Mouse (Mus musculus) liver, embryonic 15.5 days (tissue): ENCODE data around the gene Gm960. TPM values are rescaled to one million over a fixed set of nuclear protein-coding genes. Genes with fewer than 3 reads are reported as not detected.

Experiments
- ATAC-seq: fragments of 200-750 bp; cut with Nextera tagmentation; 2 replicates; pipeline ENCODE4 v1.8.0; 2017; ENCODE audit warnings: moderate number of reproducible peaks, mild to moderate bottlenecking, moderate library complexity; ENCODE audit not compliant: insufficient read depth
- H3K27ac ChIP-seq: fragments of 300-500 bp; sonication (generic); replicated peaks from 2 replicates; pipeline ENCODE4 v1.5.1; 2015; ENCODE audit warnings: mild to moderate bottlenecking, inconsistent platforms
- H3K27me3 ChIP-seq: fragments of 300-500 bp; sonication (generic); 2 replicates; pipeline ENCODE4 v1.6.1; 2015; ENCODE audit warnings: mild to moderate bottlenecking, inconsistent platforms
- H3K36me3 ChIP-seq: fragments of 300-500 bp; sonication (generic); replicated peaks from 2 replicates; pipeline ENCODE4 v1.6.1; 2015; ENCODE audit warnings: moderate library complexity, mild to moderate bottlenecking, inconsistent platforms
- H3K4me1 ChIP-seq: fragments of 300-500 bp; sonication (generic); replicated peaks from 2 replicates; pipeline ENCODE4 v1.6.1; 2015; ENCODE audit warnings: inconsistent platforms
- H3K4me2 ChIP-seq: fragments of 300-500 bp; sonication (generic); 2 replicates; pipeline ENCODE4 v1.6.1; 2015; ENCODE audit warnings: moderate library complexity, mild to moderate bottlenecking, inconsistent platforms
- H3K4me3 ChIP-seq: fragments of 300-500 bp; sonication (generic); replicated peaks from 2 replicates; pipeline ENCODE4 v1.5.1; 2015; ENCODE audit warnings: mild to moderate bottlenecking, inconsistent platforms
- H3K9ac ChIP-seq: fragments of 300-500 bp; sonication (generic); 2 replicates; pipeline ENCODE4 v1.6.1; 2015; ENCODE audit warnings: moderate library complexity, mild to moderate bottlenecking, inconsistent platforms
- H3K9me3 ChIP-seq: fragments of 300-500 bp; sonication (generic); replicated peaks from 2 replicates; pipeline ENCODE4 v1.6.1; 2016; ENCODE audit warnings: inconsistent platforms
- WGBS: fragments of 180-500 bp; shearing (Covaris S2); methylation state at CpG from one replicate; pipeline ENCODE4 v1.1.7; 2015; ENCODE audit warnings: mixed read lengths; ENCODE audit not compliant: insufficient replicate concordance; 5-methylcytosine and 5-hydroxymethylcytosine counted together
- polyA plus RNA-seq: library from polyadenylated mRNA; unstranded; fragments of >200 nt; fragmentation: Nextera tagmentation; extraction: Ambion mirVana; gene quantifications from 2 replicates; pipeline ENCODE4 v1.2.1, GENCODE M21; 2015

Gm960 gene
- polyA plus RNA-seq, 1 experiment from 2014 or later: 0.40 TPM

- no peaks in the 10 kb centered on the region for H3K36me3 ChIP-seq
- H3K9me3 ChIP-seq: no peaks in the 10 kb centered on the region
- no peak overlapping the region for H3K4me2 ChIP-seq
- no peak for ATAC-seq
- H3K9ac ChIP-seq: no peak overlapping the region
- peaks cover 7% of the 10 kb centered on the region; the same call in 1 of the 2 replicates for H3K27me3 ChIP-seq
- no peaks in the 10 kb centered on the region for H3K4me1 ChIP-seq
- no peak overlapping the region for H3K4me3 ChIP-seq
- H3K27ac ChIP-seq: no peak overlapping the region
Measured at GRCm38 (mm10) chr19:4666815-4667214, 31.7 kb downstream of the Gm960 start.

- H3K9ac ChIP-seq: no peak overlapping the region
- WGBS: 82% methylated on average over 5 of the region's 5 CpGs
- no peaks in the 10 kb centered on the region for H3K36me3 ChIP-seq
- H3K4me1 ChIP-seq: no peaks in the 10 kb centered on the region
- no peak for ATAC-seq
- no peak overlapping the region for H3K4me2 ChIP-seq
- H3K4me3 ChIP-seq: no peak overlapping the region
- H3K27ac ChIP-seq: no peak overlapping the region
- no peaks in the 10 kb centered on the region for H3K9me3 ChIP-seq
- H3K27me3 ChIP-seq: no peaks in the 10 kb centered on the region
Measured at GRCm38 (mm10) chr19:4658156-4658555, 40.3 kb downstream of the Gm960 start.

GRCm38 (mm10) chr19:4646917-4647492, 51.5 kb downstream of the Gm960 start:
- WGBS: 72% methylated on average over 11 of the region's 11 CpGs

GRCm38 (mm10) chr19:4644271-4644670, 54.2 kb downstream of the Gm960 start:
- no peak overlapping the region for H3K4me2 ChIP-seq
- ATAC-seq: no peak
- WGBS: 39% methylated on average over 10 of the region's 10 CpGs
- H3K36me3 ChIP-seq: no peaks in the 10 kb centered on the region
- H3K4me3 ChIP-seq: no peak overlapping the region
- 0 out of 2 replicates have a peak, but pooled peaks cover 7% of the 10 kb centered on the region for H3K27me3 ChIP-seq
- no peaks in the 10 kb centered on the region for H3K4me1 ChIP-seq
- no peak overlapping the region for H3K27ac ChIP-seq
- no peaks in the 10 kb centered on the region for H3K9me3 ChIP-seq
- H3K9ac ChIP-seq: no peak overlapping the region

More at GRCm38 (mm10) chr19:4646917-4647492, 51.5 kb downstream of the Gm960 start:
- ATAC-seq: no peak
- Histone ChIP-seq H3K27me3 (0 out of 2 replicates have a peak, but pooled peaks cover 7% of the 10 kb centered on the region), H3K4me2 (no peak overlapping the region), H3K9ac (no peak overlapping the region), H3K27ac (no peak overlapping the region), H3K36me3 (no peaks in the 10 kb centered on the region), H3K4me3 (no peak overlapping the region), H3K9me3 (no peaks in the 10 kb centered on the region), H3K4me1 (no peaks in the 10 kb centered on the region)

- Histone ChIP-seq H3K9me3 (no peaks in the 10 kb centered on the region), H3K27ac (no peak overlapping the region), H3K4me1 (no peaks in the 10 kb centered on the region), H3K36me3 (no peaks in the 10 kb centered on the region), H3K4me3 (no peak overlapping the region), H3K4me2 (no peak overlapping the region), H3K9ac (no peak overlapping the region), H3K27me3 (peaks cover 57% of the 10 kb centered on the region)
- no peak for ATAC-seq
- 62% methylated on average over 4 of the region's 4 CpGs for WGBS
Measured at GRCm38 (mm10) chr19:4635986-4636385, 62.5 kb downstream of the Gm960 start.

- H3K27ac ChIP-seq: no peak overlapping the region
- H3K9me3 ChIP-seq: no peaks in the 10 kb centered on the region
- no peak for ATAC-seq
- no peak overlapping the region for H3K9ac ChIP-seq
- H3K36me3 ChIP-seq: no peaks in the 10 kb centered on the region
- no peak overlapping the region for H3K4me3 ChIP-seq
- H3K27me3 ChIP-seq: peaks cover 15% of the 10 kb centered on the region
- no peak overlapping the region for H3K4me2 ChIP-seq
- 0% methylated on average over 1 of the region's 1 CpGs for WGBS
- peaks cover 39% of the 10 kb centered on the region for H3K4me1 ChIP-seq
Measured at GRCm38 (mm10) chr19:4628819-4629218, 69.6 kb downstream of the Gm960 start.

- H3K27me3 ChIP-seq: no peaks in the 10 kb centered on the region
- H3K4me1 ChIP-seq: peaks cover 39% of the 10 kb centered on the region
- H3K9ac ChIP-seq: peak overlapping the region; percentile 96
- under 1% methylated on average over 35 of the region's 35 CpGs for WGBS
- H3K4me2 ChIP-seq: peak overlapping the region; percentile 96
- peaks cover 27% of the 10 kb centered on the region for H3K36me3 ChIP-seq
- no peaks in the 10 kb centered on the region for H3K9me3 ChIP-seq
- ATAC-seq: peak; percentile 67
- H3K4me3 ChIP-seq: peak overlapping the region; percentile 98
- H3K27ac ChIP-seq: peak overlapping the region; percentile 89
Measured at GRCm38 (mm10) chr19:4625829-4626535, 72.5 kb downstream of the Gm960 start.

- WGBS: 0% methylated on average over 64 of the region's 64 CpGs
- peak; percentile 90 for ATAC-seq
- Histone ChIP-seq H3K27me3 (no peaks in the 10 kb centered on the region), H3K4me2 (peak within 1 kb of the TSS; percentile 96), H3K9ac (peak within 1 kb of the TSS; percentile 96), H3K4me3 (peak within 1 kb of the TSS; percentile 98), H3K36me3 (peaks cover 34% of the 10 kb centered on the region), H3K27ac (peak within 1 kb of the TSS; percentile 89), H3K9me3 (no peaks in the 10 kb centered on the region), H3K4me1 (peaks cover 39% of the 10 kb centered on the region)
Measured at GRCm38 (mm10) chr19:4625179-4625828, 73.2 kb downstream of the Gm960 start, which contains the start of gene Rce1. TSS of gene Rce1 (minus strand) at chr19:4625641.

GRCm38 (mm10) chr19:4624406-4625178, 73.9 kb downstream of the Gm960 start:
- Histone ChIP-seq H3K4me1 (peaks cover 39% of the 10 kb centered on the region), H3K4me3 (peak overlapping the region; percentile 98), H3K9ac (peak overlapping the region; percentile 96), H3K27me3 (no peaks in the 10 kb centered on the region), H3K9me3 (no peaks in the 10 kb centered on the region), H3K4me2 (peak overlapping the region; percentile 96), H3K27ac (peak overlapping the region; percentile 89), H3K36me3 (peaks cover 41% of the 10 kb centered on the region)
- no peak; the same call in 1 of the 2 replicates for ATAC-seq
- 31% methylated on average over 4 of the region's 4 CpGs for WGBS

GRCm38 (mm10) chr19:4624006-4624405, 74.5 kb downstream of the Gm960 start:
- peaks cover 47% of the 10 kb centered on the region for H3K36me3 ChIP-seq
- no peaks in the 10 kb centered on the region for H3K27me3 ChIP-seq
- WGBS: 82% methylated on average over 12 of the region's 12 CpGs
- H3K27ac ChIP-seq: peak overlapping the region; percentile 89; the same call in 1 of the 2 replicates
- peak overlapping the region; percentile 96 for H3K4me2 ChIP-seq
- no peak overlapping the region for H3K9ac ChIP-seq
- no peak overlapping the region; the same call in 1 of the 2 replicates for H3K4me3 ChIP-seq
- peaks cover 39% of the 10 kb centered on the region for H3K4me1 ChIP-seq
- H3K9me3 ChIP-seq: no peaks in the 10 kb centered on the region
- ATAC-seq: no peak
